12 mouse cellular contexts compared by ENCODE assay signal in genomic region chr6:48555956-48556355, GRCm38 (mm10). TPM values are rescaled to one million over a fixed set of nuclear protein-coding genes. Genes with fewer than 3 reads are reported as not detected.
DNase-seq lines count a peak whose midpoint lies in the region; ATAC-seq and TF ChIP-seq lines count a peak whose summit lies in the region.
"Had no signal": no experiment of that assay in that cellular context is flagged by ENCODE, and none has a peak within 500 bp of the region (broad histone marks: within the 10 kb centered on the region; RNA-seq: fewer than 3 reads in every experiment).

No protein-coding gene starts in this region.

- H3K27me3 ChIP-seq in heart, embryonic 11.5 days (ENCODE audit: control insufficient read depth, insufficient read depth, low read length), result no peaks in the 10 kb centered on the region
- no peaks in the 10 kb centered on the region for H3K27me3 ChIP-seq in forebrain, embryonic 16.5 days (replicated peaks; ENCODE audit: control insufficient read depth, insufficient read depth, low read length)
- no peaks in the 10 kb centered on the region; the same call in 1 of the 2 replicates for H3K27me3 ChIP-seq in midbrain, embryonic 12.5 days

- H3K9ac ChIP-seq in heart, embryonic 11.5 days (ENCODE audit: low read depth, low read length), result no peak overlapping the region
- no peak overlapping the region for H3K9ac ChIP-seq in forebrain, embryonic 16.5 days (replicated peaks; ENCODE audit: low read depth, low read length)
- no peak overlapping the region for H3K9ac ChIP-seq in midbrain, embryonic 12.5 days (replicated peaks)

- no peaks in the 10 kb centered on the region; the same call in 1 of the 2 replicates for H3K36me3 ChIP-seq in heart, embryonic 11.5 days (ENCODE audit: control insufficient read depth, insufficient read depth, low read length)
- H3K36me3 ChIP-seq in forebrain, embryonic 16.5 days (ENCODE audit: control insufficient read depth, insufficient read depth), result peaks cover 2% of the 10 kb centered on the region; the same call in 1 of the 2 replicates
- peaks cover 36% of the 10 kb centered on the region; the same call in 1 of the 2 replicates for H3K36me3 ChIP-seq in midbrain, embryonic 12.5 days

- H3K27ac ChIP-seq in heart, embryonic 11.5 days (ENCODE audit: low read depth, low read length), result no peak overlapping the region
- no peak overlapping the region; the same call in 1 of the 2 replicates for H3K27ac ChIP-seq in cortical plate, adult 2 months (ENCODE audit: insufficient read depth, low read length)
- H3K27ac ChIP-seq in forebrain, embryonic 16.5 days (ENCODE audit: low read length), result no peak overlapping the region
- H3K27ac ChIP-seq in midbrain, embryonic 12.5 days (replicated peaks), result no peak overlapping the region

- intact Hi-C loops in heart, postnatal 14 days (cut with DNase I), result no loop called here

- no peaks in the 10 kb centered on the region for H3K9me3 ChIP-seq in heart, embryonic 11.5 days (replicated peaks; ENCODE audit: control insufficient read depth, low read length)
- no peaks in the 10 kb centered on the region for H3K9me3 ChIP-seq in forebrain, embryonic 16.5 days (ENCODE audit: control insufficient read depth, low read length)
- H3K9me3 ChIP-seq in midbrain, embryonic 12.5 days, result no peaks in the 10 kb centered on the region

- no peak for TF ChIP-seq CTCF in cortical plate, adult 2 months (IDR thresholded peaks at IDR 0.05; ENCODE audit: extremely low read depth, insufficient read depth, low read length)

- DNase-seq in heart, postnatal 14 days, result no peak
- DNase-seq in layer of hippocampus, postnatal 14 days (ENCODE audit: low spot score in 2 of 2), result no peak
- no peak for DNase-seq in lung, postnatal 25 days (ENCODE audit: low spot score)
- no peak for DNase-seq in urinary bladder, postnatal 14 days (ENCODE audit: low spot score)
- DNase-seq: kidney, postnatal 10 days had no signal

- ATAC-seq in heart, embryonic 11.5 days (replicated peaks; ENCODE audit: insufficient number of reproducible peaks, low FRiP score, low TSS enrichment), result no peak
- no peak for ATAC-seq in forebrain, embryonic 16.5 days
- no peak for ATAC-seq in midbrain, embryonic 12.5 days (ENCODE audit: low FRiP score, low read depth)

- H3K4me1 ChIP-seq in heart, embryonic 11.5 days (ENCODE audit: control insufficient read depth, insufficient read depth, low read length), result peaks cover 11% of the 10 kb centered on the region; the same call in 1 of the 2 replicates
- H3K4me1 ChIP-seq in cortical plate, adult 2 months (ENCODE audit: control insufficient read depth, insufficient read depth, low read length), result peaks cover 7% of the 10 kb centered on the region
- H3K4me1 ChIP-seq in forebrain, embryonic 16.5 days (replicated peaks; ENCODE audit: control insufficient read depth, insufficient read depth, low read length), result peaks cover 12% of the 10 kb centered on the region
- H3K4me1 ChIP-seq in midbrain, embryonic 12.5 days, result peaks cover 18% of the 10 kb centered on the region

- WGBS in heart, embryonic 11.5 days (ENCODE audit: insufficient replicate concordance), result 91% methylated on average over 3 of the region's 3 CpGs
- WGBS in forebrain, embryonic 16.5 days, result 94% methylated on average over 3 of the region's 3 CpGs
- 86% methylated on average over 3 of the region's 3 CpGs for WGBS in midbrain, embryonic 12.5 days

- H3K4me2 ChIP-seq in heart, embryonic 11.5 days, result peak overlapping the region; percentile 68; the same call in 1 of the 2 replicates
- H3K4me2 ChIP-seq in forebrain, embryonic 16.5 days (ENCODE audit: low read length), result peak overlapping the region; percentile 77
- H3K4me2 ChIP-seq in midbrain, embryonic 12.5 days (replicated peaks), result peak overlapping the region; percentile 69

- no peak for TF ChIP-seq POLR2A in cortical plate, adult 2 months (IDR thresholded peaks at IDR 0.05; ENCODE audit: extremely low read depth, insufficient read depth, low read length)

- no peak overlapping the region for H3K4me3 ChIP-seq in heart, embryonic 11.5 days (ENCODE audit: low read depth, low read length)
- H3K4me3 ChIP-seq in cortical plate, adult 2 months (ENCODE audit: insufficient read depth, low read length), result peak overlapping the region; percentile 44; the same call in 1 of the 2 replicates
- H3K4me3 ChIP-seq in forebrain, embryonic 16.5 days (replicated peaks; ENCODE audit: low read length), result no peak overlapping the region
- no peak overlapping the region for H3K4me3 ChIP-seq in midbrain, embryonic 12.5 days

RNA-seq across cellular contexts. Expression of gene Lrrc61, which starts 1.4 kb away (rescaled TPM):
- polyA plus RNA-seq in heart, embryonic 11.5 days (2014; fragmentation: Nextera tagmentation; extraction: Ambion mirVana), result 6.6 and 9.6 TPM in 2 replicates
- 10 to 100 TPM; 12.9 to 14.5 TPM for total RNA-seq in heart, postnatal 14 days (2021)
- polyA plus RNA-seq in cortical plate, adult 2 months (2012; rRNA removed), result 22.7 and 25.2 TPM in 2 replicates
- polyA plus RNA-seq in forebrain, embryonic 16.5 days (2015; fragmentation: Nextera tagmentation; extraction: Ambion mirVana), result 18.6 and 21.6 TPM in 2 replicates
- 18.1 and 22.3 TPM in 2 replicates for polyA plus RNA-seq in midbrain, embryonic 12.5 days (2016; fragmentation: Nextera tagmentation; extraction: Ambion mirVana)
- total RNA-seq in layer of hippocampus, postnatal 14 days (2021), result 10 to 100 TPM; 29.2 to 30.2 TPM

RNA-seq across cellular contexts. Expression of gene Rarres2, which starts 16.6 kb away (rescaled TPM):
- 16.4 and 18.3 TPM in 2 replicates for polyA plus RNA-seq in heart, embryonic 11.5 days (2014; fragmentation: Nextera tagmentation; extraction: Ambion mirVana)
- total RNA-seq in heart, postnatal 14 days (2021), result 10 to 100 TPM; 87.7 to 93.2 TPM
- 17.2 and 23.2 TPM in 2 replicates for polyA plus RNA-seq in cortical plate, adult 2 months (2012; rRNA removed)
- polyA plus RNA-seq in forebrain, embryonic 16.5 days (2015; fragmentation: Nextera tagmentation; extraction: Ambion mirVana), result 3.6 and 4.5 TPM in 2 replicates
- 1.7 and 3.1 TPM in 2 replicates for polyA plus RNA-seq in midbrain, embryonic 12.5 days (2016; fragmentation: Nextera tagmentation; extraction: Ambion mirVana)
- 10 to 100 TPM; 14.9 to 23.3 TPM for total RNA-seq in layer of hippocampus, postnatal 14 days (2021)
- total RNA-seq: granulocyte monocyte progenitor cell, adult 5-6 weeks had no signal

RNA-seq across cellular contexts. Expression of gene Atp6v0e2, which starts 18.5 kb away (rescaled TPM):
- 19.8 and 24.1 TPM in 2 replicates for polyA plus RNA-seq in heart, embryonic 11.5 days (2014; fragmentation: Nextera tagmentation; extraction: Ambion mirVana)
- total RNA-seq in heart, postnatal 14 days (2021), result 10 to 100 TPM; 17.2 to 18.2 TPM
- polyA plus RNA-seq in cortical plate, adult 2 months (2012; rRNA removed), result 508 and 534 TPM in 2 replicates
- polyA plus RNA-seq in forebrain, embryonic 16.5 days (2015; fragmentation: Nextera tagmentation; extraction: Ambion mirVana), result 226 and 248 TPM in 2 replicates
- 85.7 and 89.9 TPM in 2 replicates for polyA plus RNA-seq in midbrain, embryonic 12.5 days (2016; fragmentation: Nextera tagmentation; extraction: Ambion mirVana)
- 100 to 1,000 TPM; 522 to 523 TPM for total RNA-seq in layer of hippocampus, postnatal 14 days (2021)
- total RNA-seq: CH12.LX; granulocyte monocyte progenitor cell, adult 5-6 weeks had no signal

RNA-seq across cellular contexts. Expression of gene Gm45021, which starts 33.5 kb away (rescaled TPM):
- polyA plus RNA-seq in heart, embryonic 11.5 days (2014; fragmentation: Nextera tagmentation; extraction: Ambion mirVana), result 0.77 and 1.3 TPM in 2 replicates
- not detected for total RNA-seq in heart, postnatal 14 days (2021)
- 1.1 TPM in 1 of 2 replicates, not detected in the other for polyA plus RNA-seq in cortical plate, adult 2 months (2012; rRNA removed)
- not detected in 2 replicates for polyA plus RNA-seq in forebrain, embryonic 16.5 days (2015; fragmentation: Nextera tagmentation; extraction: Ambion mirVana)
- not detected in 2 replicates for polyA plus RNA-seq in midbrain, embryonic 12.5 days (2016; fragmentation: Nextera tagmentation; extraction: Ambion mirVana)
- not detected for total RNA-seq in layer of hippocampus, postnatal 14 days (2021)
- total RNA-seq: CH12.LX; granulocyte monocyte progenitor cell, adult 5-6 weeks had no signal
- polyA plus RNA-seq: limb, embryonic 11.5 days had no signal

RNA-seq across cellular contexts. Expression of gene Repin1, which starts 37.7 kb away (rescaled TPM):
- polyA plus RNA-seq in heart, embryonic 11.5 days (2014; fragmentation: Nextera tagmentation; extraction: Ambion mirVana), result 22.0 and 26.5 TPM in 2 replicates
- total RNA-seq in heart, postnatal 14 days (2021), result 10 to 100 TPM; 24.0 to 27.5 TPM
- 81.8 and 96.1 TPM in 2 replicates for polyA plus RNA-seq in cortical plate, adult 2 months (2012; rRNA removed)
- polyA plus RNA-seq in forebrain, embryonic 16.5 days (2015; fragmentation: Nextera tagmentation; extraction: Ambion mirVana), result 32.9 and 34.4 TPM in 2 replicates
- 50.1 and 54.1 TPM in 2 replicates for polyA plus RNA-seq in midbrain, embryonic 12.5 days (2016; fragmentation: Nextera tagmentation; extraction: Ambion mirVana)
- 10 to 100 TPM; 29.3 to 38.4 TPM for total RNA-seq in layer of hippocampus, postnatal 14 days (2021)
